Mouse (Mus musculus) neural tube, embryonic 15.5 days (tissue): Measurements from ENCODE around the gene Ank3. TPM values are rescaled to one million over a fixed set of nuclear protein-coding genes. Genes with fewer than 3 reads are reported as not detected.

ENCODE experiments used
- ATAC-seq: fragments of 200-750 bp; cut with Nextera tagmentation; 2 replicates; pipeline ENCODE4 v1.8.0; 2017; ENCODE audit warnings: mild to moderate bottlenecking, moderate TSS enrichment, moderate library complexity; ENCODE audit not compliant: low FRiP score
- H3K27ac ChIP-seq: fragments of 300-500 bp; sonication (generic); replicated peaks from 2 replicates; pipeline ENCODE4 v1.5.1; 2015; ENCODE audit warnings: mild to moderate bottlenecking, inconsistent platforms
- H3K27me3 ChIP-seq: fragments of 300-500 bp; sonication (generic); replicated peaks from 2 replicates; pipeline ENCODE4 v1.6.1; 2015; ENCODE audit warnings: inconsistent platforms
- H3K36me3 ChIP-seq: fragments of 300-500 bp; sonication (generic); 2 replicates; pipeline ENCODE4 v1.6.1; 2015; ENCODE audit warnings: inconsistent platforms
- H3K4me1 ChIP-seq: fragments of 300-500 bp; sonication (generic); 2 replicates; pipeline ENCODE4 v1.6.1; 2015; ENCODE audit warnings: inconsistent platforms
- H3K4me2 ChIP-seq: fragments of 300-500 bp; sonication (generic); 2 replicates; pipeline ENCODE4 v1.6.1; 2015; ENCODE audit warnings: inconsistent platforms, mild to moderate bottlenecking, moderate library complexity
- H3K4me3 ChIP-seq: fragments of 300-500 bp; sonication (generic); replicated peaks from 2 replicates; pipeline ENCODE4 v1.5.1; 2015; ENCODE audit warnings: mild to moderate bottlenecking, inconsistent platforms
- H3K9ac ChIP-seq: fragments of 300-500 bp; sonication (generic); replicated peaks from 2 replicates; pipeline ENCODE4 v1.6.1; 2015; ENCODE audit warnings: mild to moderate bottlenecking, inconsistent platforms
- H3K9me3 ChIP-seq: fragments of 300-500 bp; sonication (generic); replicated peaks from 2 replicates; pipeline ENCODE4 v1.6.1; 2016; ENCODE audit warnings: inconsistent platforms
- whole genome bisulfite sequencing: fragments of 180-500 bp; shearing (Covaris S2); methylation state at CpG from one replicate; pipeline ENCODE4 v1.1.7; 2015; ENCODE audit warnings: mixed read lengths; 5-methylcytosine and 5-hydroxymethylcytosine counted together
- polyA plus RNA-seq: library from polyadenylated mRNA; unstranded; fragments of >200 nt; fragmentation: Nextera tagmentation; extraction: Ambion mirVana; gene quantifications from 2 replicates; pipeline ENCODE4 v1.2.1, GENCODE M21; 2015

The Ank3 gene
- polyA plus RNA-seq, 1 experiment from 2014 or later, result 89.5 TPM

- Histone ChIP-seq H3K27ac (no peak overlapping the region), H3K4me2 (no peak overlapping the region), H3K4me3 (no peak overlapping the region), H3K36me3 (no peaks in the 10 kb centered on the region), H3K9ac (no peak overlapping the region), H3K27me3 (no peaks in the 10 kb centered on the region), H3K4me1 (peaks cover 32% of the 10 kb centered on the region), H3K9me3 (no peaks in the 10 kb centered on the region)
- 92% methylated on average over 10 of the region's 10 CpGs for WGBS
- ATAC-seq, result no peak
These were observed 145.5 kb downstream of the Ank3 start for GRCm38 (mm10) chr10:69543876-69544620.

GRCm38 (mm10) chr10:69544653-69545052 lies 146.1 kb downstream of the Ank3 start:
- Histone ChIP-seq H3K4me2 (no peak overlapping the region), H3K9ac (no peak overlapping the region), H3K36me3 (no peaks in the 10 kb centered on the region), H3K4me1 (peaks cover 32% of the 10 kb centered on the region), H3K27ac (no peak overlapping the region), H3K9me3 (no peaks in the 10 kb centered on the region), H3K4me3 (no peak overlapping the region), H3K27me3 (no peaks in the 10 kb centered on the region)
- no peak for ATAC-seq
- WGBS, result 74% methylated on average over 7 of the region's 7 CpGs

- Histone ChIP-seq H3K4me3 (no peak overlapping the region), H3K9ac (no peak overlapping the region), H3K4me2 (no peak overlapping the region), H3K27me3 (no peaks in the 10 kb centered on the region), H3K4me1 (peaks cover 26% of the 10 kb centered on the region), H3K9me3 (no peaks in the 10 kb centered on the region), H3K27ac (no peak overlapping the region), H3K36me3 (no peaks in the 10 kb centered on the region)
- ATAC-seq, result no peak
- WGBS, result 83% methylated on average over 3 of the region's 3 CpGs
These were observed 147.4 kb downstream of the Ank3 start for GRCm38 (mm10) chr10:69545936-69546335.

- Histone ChIP-seq H3K27ac (no peak overlapping the region), H3K9me3 (no peaks in the 10 kb centered on the region), H3K4me2 (no peak overlapping the region), H3K27me3 (no peaks in the 10 kb centered on the region), H3K4me1 (peaks cover 22% of the 10 kb centered on the region), H3K9ac (no peak overlapping the region), H3K36me3 (no peaks in the 10 kb centered on the region), H3K4me3 (no peak overlapping the region)
- no peak for ATAC-seq
- 77% methylated on average over 6 of the region's 6 CpGs for WGBS
These were observed 148.1 kb downstream of the Ank3 start for GRCm38 (mm10) chr10:69546643-69547042.

GRCm38 (mm10) chr10:69548771-69549170 lies 150.2 kb downstream of the Ank3 start:
- H3K9ac ChIP-seq, result no peak overlapping the region
- peaks cover 10% of the 10 kb centered on the region for H3K4me1 ChIP-seq
- WGBS, result 89% methylated on average over 3 of the region's 3 CpGs
- ATAC-seq, result no peak
- no peaks in the 10 kb centered on the region for H3K9me3 ChIP-seq
- H3K4me3 ChIP-seq, result no peak overlapping the region
- H3K4me2 ChIP-seq, result no peak overlapping the region
- H3K36me3 ChIP-seq, result no peaks in the 10 kb centered on the region
- no peaks in the 10 kb centered on the region for H3K27me3 ChIP-seq
- no peak overlapping the region for H3K27ac ChIP-seq

GRCm38 (mm10) chr10:69549221-69549620 lies 150.6 kb downstream of the Ank3 start:
- no peak for ATAC-seq
- no peak overlapping the region for H3K4me2 ChIP-seq
- no peaks in the 10 kb centered on the region for H3K36me3 ChIP-seq
- H3K4me3 ChIP-seq, result no peak overlapping the region
- no peaks in the 10 kb centered on the region for H3K27me3 ChIP-seq
- H3K4me1 ChIP-seq, result peaks cover 5% of the 10 kb centered on the region
- H3K27ac ChIP-seq, result no peak overlapping the region
- no peaks in the 10 kb centered on the region for H3K9me3 ChIP-seq
- no peak overlapping the region for H3K9ac ChIP-seq
- WGBS, result 92% methylated on average over 4 of the region's 4 CpGs

GRCm38 (mm10) chr10:69550824-69551223 lies 152.3 kb downstream of the Ank3 start:
- ATAC-seq, result no peak
- Histone ChIP-seq H3K4me1 (no peaks in the 10 kb centered on the region), H3K9ac (no peak overlapping the region), H3K4me2 (no peak overlapping the region), H3K27ac (no peak overlapping the region), H3K36me3 (no peaks in the 10 kb centered on the region), H3K9me3 (no peaks in the 10 kb centered on the region), H3K4me3 (no peak overlapping the region), H3K27me3 (no peaks in the 10 kb centered on the region)
- WGBS, result 59% methylated on average over 4 of the region's 4 CpGs

GRCm38 (mm10) chr10:69553091-69553490 lies 154.5 kb downstream of the Ank3 start:
- H3K27me3 ChIP-seq, result no peaks in the 10 kb centered on the region
- H3K9ac ChIP-seq, result no peak overlapping the region
- H3K4me2 ChIP-seq, result no peak overlapping the region
- WGBS, result 73% methylated on average over 1 of the region's 1 CpGs
- H3K4me1 ChIP-seq, result peaks cover 7% of the 10 kb centered on the region
- no peaks in the 10 kb centered on the region for H3K36me3 ChIP-seq
- no peak overlapping the region for H3K27ac ChIP-seq
- no peaks in the 10 kb centered on the region for H3K9me3 ChIP-seq
- no peak overlapping the region for H3K4me3 ChIP-seq
- no peak for ATAC-seq

- Histone ChIP-seq H3K9me3 (no peaks in the 10 kb centered on the region), H3K27ac (no peak overlapping the region), H3K4me2 (no peak overlapping the region), H3K27me3 (no peaks in the 10 kb centered on the region), H3K36me3 (no peaks in the 10 kb centered on the region), H3K4me1 (peaks cover 10% of the 10 kb centered on the region), H3K4me3 (no peak overlapping the region), H3K9ac (no peak overlapping the region)
- ATAC-seq, result no peak
- WGBS, result 89% methylated on average over 4 of the region's 4 CpGs
These were observed 157.0 kb downstream of the Ank3 start for GRCm38 (mm10) chr10:69555592-69555991.

GRCm38 (mm10) chr10:69556278-69556677 lies 157.7 kb downstream of the Ank3 start:
- WGBS, result 17% methylated on average over 13 of the region's 13 CpGs
- no peak overlapping the region for H3K4me2 ChIP-seq
- no peaks in the 10 kb centered on the region for H3K27me3 ChIP-seq
- H3K27ac ChIP-seq, result no peak overlapping the region
- no peaks in the 10 kb centered on the region for H3K36me3 ChIP-seq
- H3K9ac ChIP-seq, result no peak overlapping the region
- no peak overlapping the region for H3K4me3 ChIP-seq
- no peaks in the 10 kb centered on the region for H3K9me3 ChIP-seq
- H3K4me1 ChIP-seq, result peaks cover 10% of the 10 kb centered on the region
- no peak for ATAC-seq

- H3K9me3 ChIP-seq, result no peaks in the 10 kb centered on the region
These were observed 161.7 kb downstream of the Ank3 start for GRCm38 (mm10) chr10:69560237-69560636.

GRCm38 (mm10) chr10:69562931-69563330 lies 164.4 kb downstream of the Ank3 start:
- WGBS, result 86% methylated on average over 4 of the region's 4 CpGs
- H3K4me3 ChIP-seq, result no peak overlapping the region
- no peaks in the 10 kb centered on the region for H3K36me3 ChIP-seq
- H3K4me1 ChIP-seq, result 0 out of 2 replicates have a peak, but pooled peaks cover 4% of the 10 kb centered on the region
- no peaks in the 10 kb centered on the region for H3K9me3 ChIP-seq
- H3K4me2 ChIP-seq, result no peak overlapping the region
- no peak overlapping the region for H3K9ac ChIP-seq
- H3K27ac ChIP-seq, result no peak overlapping the region
- no peaks in the 10 kb centered on the region for H3K27me3 ChIP-seq
- ATAC-seq, result no peak

More at GRCm38 (mm10) chr10:69560237-69560636, 161.7 kb downstream of the Ank3 start:
- Histone ChIP-seq H3K9ac (no peak overlapping the region), H3K4me2 (no peak overlapping the region), H3K36me3 (no peaks in the 10 kb centered on the region), H3K4me1 (peaks cover 10% of the 10 kb centered on the region), H3K27ac (no peak overlapping the region), H3K27me3 (no peaks in the 10 kb centered on the region), H3K4me3 (no peak overlapping the region)
- WGBS, result 75% methylated on average over 1 of the region's 1 CpGs
- no peak for ATAC-seq
